Mouse (Mus musculus) thymus, adult 2 months (tissue): Measurements from ENCODE around the gene Atp6v0a4.

Experiments
- CTCF ChIP-seq: fragments of 200-500 bp; IDR thresholded peaks from 2 replicates; pipeline ENCODE4 v1.5.1; 2012; ENCODE audit warnings: mild to moderate bottlenecking, control low read depth, low read length, moderate library complexity, borderline replicate concordance; ENCODE audit not compliant: control insufficient read depth, poor library complexity, insufficient read depth; ENCODE audit errors: extremely low read depth
- POLR2A ChIP-seq: fragments of 200-500 bp; IDR thresholded peaks from 2 replicates; pipeline ENCODE4 v1.6.1; 2012; ENCODE audit warnings: mild to moderate bottlenecking, low read length, control low read depth, moderate library complexity; ENCODE audit not compliant: control insufficient read depth, poor library complexity, insufficient read depth; ENCODE audit errors: extremely low read depth

DNA sequence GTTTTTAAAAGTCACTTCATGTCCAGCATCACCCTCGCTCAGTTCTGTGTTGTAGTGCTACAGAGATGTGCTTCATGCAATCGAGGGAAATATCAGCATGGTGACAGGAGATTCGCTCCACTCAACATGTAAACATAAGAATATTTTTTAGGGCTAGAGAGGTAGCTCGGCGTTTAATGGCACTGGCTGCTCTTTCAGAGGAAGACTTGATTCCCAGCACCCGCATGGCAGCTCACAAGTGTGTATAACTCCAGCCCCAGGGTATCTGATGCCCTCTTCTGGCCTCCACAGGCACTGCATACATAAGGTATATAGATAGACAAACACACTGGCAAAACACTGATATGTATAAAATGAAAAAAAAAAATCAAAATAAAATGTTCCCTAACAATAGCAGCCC lies 74.8 kb downstream of the Atp6v0a4 start:
- no peak for TF ChIP-seq CTCF
- no peak for TF ChIP-seq POLR2A
